Mouse (Mus musculus) bone marrow, adult 2 months (tissue): Measurements from ENCODE around the gene Plac9a.

Experiments used
- CTCF ChIP-seq: fragments of 200-500 bp; IDR thresholded peaks from 2 replicates; pipeline ENCODE4 v1.5.1; 2011; ENCODE audit warnings: low read length, control low read depth; ENCODE audit not compliant: control insufficient read depth, insufficient read depth
- POLR2A ChIP-seq: fragments of 200-500 bp; IDR thresholded peaks from 2 replicates; pipeline ENCODE4 v1.6.1; 2011; ENCODE audit warnings: low read depth, mild to moderate bottlenecking, control low read depth, low read length, borderline replicate concordance; ENCODE audit not compliant: control insufficient read depth

DNA sequence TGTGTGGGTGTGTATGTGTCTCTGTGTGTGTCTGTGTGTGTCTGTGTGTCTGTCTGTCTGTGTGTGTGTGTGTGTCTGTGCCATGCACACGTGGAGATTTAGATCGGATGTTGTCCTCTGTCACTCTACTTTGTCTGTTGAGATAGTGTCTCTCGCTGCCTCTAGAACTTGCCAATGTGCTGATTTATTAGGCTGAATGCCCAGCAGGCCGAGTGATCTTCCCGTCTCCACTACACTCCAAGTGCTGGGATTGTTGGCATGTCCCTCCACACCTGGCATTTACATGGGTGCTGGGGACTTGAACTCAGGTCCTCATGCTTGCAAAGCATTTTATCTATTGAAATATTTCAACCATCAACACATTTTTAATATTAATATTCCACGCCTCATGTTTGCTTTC is 51.7 kb downstream of the Plac9a start:
- TF ChIP-seq CTCF: no peak
- TF ChIP-seq POLR2A: no peak
